Mouse (Mus musculus) kidney, adult 2 months (tissue): ENCODE results near the gene Slc3a2.

ENCODE experiments used
- CTCF ChIP-seq: fragments of 200-500 bp; conservative IDR thresholded peaks from 2 replicates; pipeline ENCODE4 v1.5.1; 2011; ENCODE audit warnings: low read depth, mild to moderate bottlenecking, control low read depth, low read length, moderate library complexity, mixed read lengths; ENCODE audit not compliant: insufficient read depth, insufficient read length
- POLR2A ChIP-seq: fragments of 200-500 bp; IDR thresholded peaks from one replicate; pipeline ENCODE4 v1.6.1; 2011; ENCODE audit warnings: low read depth, low read length, control low read depth

DNA sequence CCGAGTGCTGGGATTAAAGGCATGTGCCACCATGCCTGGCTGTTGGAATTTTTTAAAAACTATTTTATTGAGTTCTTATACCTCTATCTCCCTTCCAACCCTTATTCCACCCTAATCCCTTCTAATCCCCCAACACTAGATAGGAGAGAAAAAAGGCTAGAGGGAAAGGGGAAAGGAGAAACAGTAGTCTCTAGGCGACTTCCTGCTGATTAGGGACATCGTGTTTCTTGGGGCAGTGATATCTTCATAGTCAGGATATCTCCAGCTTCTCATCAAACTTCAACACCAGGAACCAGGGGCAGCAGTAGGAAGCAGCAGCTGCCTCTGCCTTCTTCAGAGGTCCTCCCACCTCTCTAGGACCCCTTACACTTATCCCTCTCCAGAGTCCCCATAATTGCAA is 11.2 kb upstream of the Slc3a2 start:
- no peak for TF ChIP-seq CTCF
- no peak for TF ChIP-seq POLR2A
